Mouse (Mus musculus) MEL (cell line): ENCODE results near the gene Alad.

ENCODE experiments used
- CTCF ChIP-seq, 3 experiments: IDR thresholded peaks in 2 of 3; conservative IDR thresholded peaks in 1 of 3; 2 replicates each; pipeline ENCODE4 v1.5.1; 2011 to 2012; ENCODE audit warnings: low read length in 3 of 3, low read depth in 2 of 3, mild to moderate bottlenecking in 2 of 3, improper control_type of control experiment in 1 of 3, inconsistent platforms in 1 of 3, mixed read lengths in 1 of 3, moderate library complexity in 1 of 3; ENCODE audit not compliant: control insufficient read depth in 1 of 3, insufficient read depth in 1 of 3, poor library complexity in 1 of 3, severe bottlenecking in 1 of 3
- GATA1 ChIP-seq: IDR thresholded peaks from 2 replicates; pipeline ENCODE4 v1.6.1; 2011; ENCODE audit warnings: low read depth, low read length, improper control_type of control experiment
- MAX ChIP-seq: IDR thresholded peaks from 2 replicates; pipeline ENCODE4 v1.6.1; 2011; ENCODE audit warnings: low read length, improper control_type of control experiment
- POLR2A ChIP-seq, 2 experiments: IDR thresholded peaks; 2 replicates each; pipeline ENCODE4 v1.6.1; 2011 to 2012; ENCODE audit warnings: low read length in 2 of 2, mild to moderate bottlenecking in 2 of 2, control low read depth in 1 of 2, improper control_type of control experiment in 1 of 2, low read depth in 1 of 2, moderate library complexity in 1 of 2; ENCODE audit not compliant: control insufficient read depth in 1 of 2, insufficient read depth in 1 of 2, poor library complexity in 1 of 2
- TBP ChIP-seq: IDR thresholded peaks from 2 replicates; pipeline ENCODE4 v1.8.0; 2011; ENCODE audit warnings: low read depth, low read length, improper control_type of control experiment
- TCF12 ChIP-seq: IDR thresholded peaks from 2 replicates; pipeline ENCODE4 v1.6.1; 2014; ENCODE audit warnings: low read depth, mild to moderate bottlenecking, inconsistent platforms, low read length, improper control_type of control experiment, moderate library complexity
- USF1 ChIP-seq: IDR thresholded peaks from 2 replicates; pipeline ENCODE4 v1.6.1; 2014; ENCODE audit warnings: low read depth, mild to moderate bottlenecking, inconsistent platforms, low read length, improper control_type of control experiment, moderate library complexity

DNA sequence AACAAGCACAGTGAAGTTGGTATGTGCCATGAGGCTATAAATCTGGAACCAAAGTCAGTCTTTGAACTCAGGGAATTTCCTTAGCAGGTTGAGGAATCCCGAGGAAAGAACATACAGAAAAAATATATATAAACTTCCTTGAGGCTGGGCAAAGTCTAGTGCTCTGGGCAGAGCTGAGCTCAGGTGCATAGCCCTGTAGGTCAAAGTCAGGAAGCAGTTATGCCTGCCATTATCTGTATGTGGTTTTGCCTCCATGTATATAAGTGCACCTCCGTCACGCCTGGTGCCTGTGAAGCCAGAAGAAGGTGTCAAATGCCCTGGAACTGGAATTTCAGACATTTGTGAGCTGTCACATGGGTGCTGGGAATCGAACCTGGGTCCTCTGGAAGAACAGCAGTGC lies 18.9 kb downstream of the Alad start:
- TF ChIP-seq USF1, result no peak
- no peak for TF ChIP-seq POLR2A (IDR thresholded peaks at IDR 0.05; ENCODE audit: control insufficient read depth in 1 of 2, insufficient read depth in 1 of 2, low read depth in 1 of 2, low read length in 2 of 2, poor library complexity in 1 of 2)
- no peak for TF ChIP-seq CTCF (IDR thresholded peaks at IDR 0.05 in 2 of 3, conservative IDR thresholded peaks at IDR 0.05 in 1 of 3; ENCODE audit: control insufficient read depth in 1 of 3, insufficient read depth in 1 of 3, low read depth in 2 of 3, low read length in 3 of 3, poor library complexity in 1 of 3, severe bottlenecking in 1 of 3)
- no peak for TF ChIP-seq TCF12
- TF ChIP-seq MAX, result no peak
- TF ChIP-seq GATA1, result no peak
- no peak for TF ChIP-seq TBP
